Mouse (Mus musculus): ENCODE results near the gene Fscn2.

DNA sequence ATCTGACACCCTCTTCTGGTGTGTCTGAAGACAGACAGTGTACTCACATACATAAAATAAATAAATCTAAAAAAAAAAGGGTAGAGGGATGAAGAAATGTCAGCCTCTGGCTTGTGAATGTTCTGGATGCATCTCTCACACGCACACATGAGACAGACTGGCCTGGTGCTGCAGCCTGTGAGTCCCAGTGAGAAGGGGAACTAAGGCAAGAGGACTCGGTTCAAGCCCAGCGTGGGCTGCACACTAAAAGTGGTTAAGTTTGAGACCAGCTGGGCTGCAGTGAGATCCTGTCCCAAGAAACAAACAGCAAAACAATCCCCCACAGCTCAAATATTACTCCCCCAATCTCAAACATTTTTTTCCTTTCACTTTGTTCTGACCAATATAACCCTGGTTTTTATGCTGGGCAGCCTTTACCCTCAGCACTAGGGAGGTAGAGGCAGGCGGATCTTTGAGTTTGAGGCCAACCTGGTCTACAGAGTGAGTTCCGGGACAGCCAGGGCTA lies 18.6 kb upstream of the Fscn2 start:
- TF ChIP-seq POLR2A (IDR thresholded peaks at IDR 0.05; ENCODE audit: borderline replicate concordance, control insufficient read depth, low read depth, low read length) (no peak), CTCF (IDR thresholded peaks at IDR 0.05; ENCODE audit: control insufficient read depth, insufficient read depth, low read length) (no peak)

Data from bone marrow, adult 2 months (tissue).